Mouse (Mus musculus) ES-Bruce4 (cell line): Measurements from ENCODE around the gene Epha8.

Source experiments
- CTCF ChIP-seq: IDR thresholded peaks from one replicate; pipeline ENCODE4 v1.8.1; 2011; ENCODE audit warnings: low read depth, low read length
- EP300 ChIP-seq: IDR thresholded peaks from 2 replicates; pipeline ENCODE4 v1.6.1; 2011; ENCODE audit warnings: low read depth, low read length; ENCODE audit not compliant: insufficient read depth
- POLR2A ChIP-seq: IDR thresholded peaks from one replicate; pipeline ENCODE4 v1.8.1; 2011; ENCODE audit warnings: low read length; ENCODE audit not compliant: insufficient read depth

- TF ChIP-seq EP300 (no peak), CTCF (no peak), POLR2A (no peak)
Measured at GRCm38 (mm10) chr4:136980921-136981320, 24.3 kb upstream of the Epha8 start.
